Mouse (Mus musculus) MEL (cell line): ENCODE results near the gene Olfr881. TPM values are rescaled to one million over a fixed set of nuclear protein-coding genes. Genes with fewer than 3 reads are reported as not detected.

ENCODE experiments used
- DNase-seq: peaks from one replicate; pipeline ENCODE4 v3.0.0; 2011; ENCODE audit warnings: low read depth, low spot score
- H3K27ac ChIP-seq: 2 replicates; pipeline ENCODE4 v1.5.1; 2012; ENCODE audit warnings: low read depth, mild to moderate bottlenecking, control low read depth, low read length, moderate library complexity; ENCODE audit not compliant: control insufficient read depth
- H3K27me3 ChIP-seq, 2 experiments: fragments of 150-350 bp in 1 of 2; sonication (generic) in 1 of 2; 2 replicates each; pipeline ENCODE4 v1.6.1; 2012; ENCODE audit warnings: low read length in 2 of 2, mild to moderate bottlenecking in 2 of 2, improper control_type of control experiment in 1 of 2, moderate library complexity in 1 of 2; ENCODE audit not compliant: insufficient read depth in 2 of 2, control insufficient read depth in 1 of 2
- H3K36me3 ChIP-seq, 2 experiments: 2 replicates each; pipeline ENCODE4 v1.6.1; 2012 to 2014; ENCODE audit warnings: low read length in 2 of 2, improper control_type of control experiment in 1 of 2, inconsistent platforms in 1 of 2, mild to moderate bottlenecking in 1 of 2; ENCODE audit not compliant: insufficient read depth in 2 of 2, control insufficient read depth in 1 of 2
- H3K4me1 ChIP-seq, 2 experiments: fragments of 150-350 bp in 1 of 2; sonication (generic) in 1 of 2; 2 replicates each; pipeline ENCODE4 v1.6.1; 2012; ENCODE audit warnings: low read length in 2 of 2, improper control_type of control experiment in 1 of 2, mild to moderate bottlenecking in 1 of 2; ENCODE audit not compliant: insufficient read depth in 2 of 2, control insufficient read depth in 1 of 2
- H3K4me3 ChIP-seq, 2 experiments: fragments of 150-350 bp in 1 of 2; sonication (generic) in 1 of 2; 2 replicates each; pipeline ENCODE4 v1.5.1; 2012; ENCODE audit warnings: low read depth in 2 of 2, low read length in 2 of 2, mild to moderate bottlenecking in 2 of 2, moderate library complexity in 2 of 2, control low read depth in 1 of 2, improper control_type of control experiment in 1 of 2; ENCODE audit not compliant: control insufficient read depth in 1 of 2, insufficient read depth in 1 of 2
- H3K79me2 ChIP-seq: 2 replicates; pipeline ENCODE4 v1.6.1; 2012; ENCODE audit warnings: mild to moderate bottlenecking, low read length, moderate library complexity; ENCODE audit not compliant: control insufficient read depth, poor library complexity, insufficient read depth
- H3K9ac ChIP-seq: 2 replicates; pipeline ENCODE4 v1.6.1; 2012; ENCODE audit warnings: low read depth, mild to moderate bottlenecking, control low read depth, low read length, moderate library complexity; ENCODE audit not compliant: control insufficient read depth, poor library complexity, severe bottlenecking
- H3K9me3 ChIP-seq: fragments of 150-350 bp; sonication (generic); replicated peaks from 2 replicates; pipeline ENCODE4 v1.6.1; 2012; ENCODE audit warnings: mild to moderate bottlenecking, low read length, improper control_type of control experiment, moderate library complexity; ENCODE audit not compliant: insufficient read depth
- CHD2 ChIP-seq: IDR thresholded peaks from 2 replicates; pipeline ENCODE4 v1.6.1; 2011; ENCODE audit warnings: low read length, improper control_type of control experiment
- CTCF ChIP-seq, 3 experiments: IDR thresholded peaks in 2 of 3; conservative IDR thresholded peaks in 1 of 3; 2 replicates each; pipeline ENCODE4 v1.5.1; 2011 to 2012; ENCODE audit warnings: low read length in 3 of 3, low read depth in 2 of 3, mild to moderate bottlenecking in 2 of 3, improper control_type of control experiment in 1 of 3, inconsistent platforms in 1 of 3, mixed read lengths in 1 of 3, moderate library complexity in 1 of 3; ENCODE audit not compliant: control insufficient read depth in 1 of 3, insufficient read depth in 1 of 3, poor library complexity in 1 of 3, severe bottlenecking in 1 of 3
- ETS1 ChIP-seq: IDR thresholded peaks from 2 replicates; pipeline ENCODE4 v1.6.1; 2012; ENCODE audit warnings: low read depth, mild to moderate bottlenecking, inconsistent platforms, low read length, improper control_type of control experiment, moderate library complexity
- GABPA ChIP-seq: IDR thresholded peaks from 2 replicates; pipeline ENCODE4 v1.6.1; 2012; ENCODE audit warnings: low read depth, mild to moderate bottlenecking, inconsistent platforms, low read length, improper control_type of control experiment, moderate library complexity
- GATA1 ChIP-seq: IDR thresholded peaks from 2 replicates; pipeline ENCODE4 v1.6.1; 2011; ENCODE audit warnings: low read depth, low read length, improper control_type of control experiment
- HCFC1 ChIP-seq: IDR thresholded peaks from 2 replicates; pipeline ENCODE4 v1.6.1; 2012; ENCODE audit warnings: low read depth, mild to moderate bottlenecking, inconsistent platforms, low read length, improper control_type of control experiment, moderate library complexity
- MAZ ChIP-seq: IDR thresholded peaks from 2 replicates; pipeline ENCODE4 v1.6.1; 2012; ENCODE audit warnings: low read depth, mild to moderate bottlenecking, inconsistent platforms, low read length, improper control_type of control experiment
- MYB ChIP-seq: IDR thresholded peaks from 2 replicates; pipeline ENCODE4 v1.6.1; 2011; ENCODE audit warnings: mild to moderate bottlenecking, low read depth, low read length, improper control_type of control experiment
- NRF1 ChIP-seq: IDR thresholded peaks from 2 replicates; pipeline ENCODE4 v1.6.1; 2014; ENCODE audit warnings: low read depth, mild to moderate bottlenecking, inconsistent platforms, low read length, improper control_type of control experiment, moderate library complexity; ENCODE audit not compliant: poor library complexity, insufficient read depth, severe bottlenecking
- POLR2A ChIP-seq, 2 experiments: IDR thresholded peaks; 2 replicates each; pipeline ENCODE4 v1.6.1; 2011 to 2012; ENCODE audit warnings: low read length in 2 of 2, mild to moderate bottlenecking in 2 of 2, control low read depth in 1 of 2, improper control_type of control experiment in 1 of 2, low read depth in 1 of 2, moderate library complexity in 1 of 2; ENCODE audit not compliant: control insufficient read depth in 1 of 2, insufficient read depth in 1 of 2, poor library complexity in 1 of 2
- POLR2AphosphoS2 ChIP-seq: IDR thresholded peaks from 2 replicates; pipeline ENCODE4 v1.6.1; 2011; ENCODE audit warnings: low read length, improper control_type of control experiment
- POLR2AphosphoS5 ChIP-seq: IDR thresholded peaks from 2 replicates; pipeline ENCODE4 v1.6.1; 2012; ENCODE audit warnings: low read depth, borderline replicate concordance, mild to moderate bottlenecking, inconsistent platforms, low read length, moderate library complexity, mixed read lengths
- RAD21 ChIP-seq: IDR thresholded peaks from 2 replicates; pipeline ENCODE4 v1.6.1; 2011; ENCODE audit warnings: mild to moderate bottlenecking, low read depth, low read length, improper control_type of control experiment
- SMC3 ChIP-seq: IDR thresholded peaks from 2 replicates; pipeline ENCODE4 v1.6.1; 2011; ENCODE audit warnings: low read depth, low read length, improper control_type of control experiment
- TAL1 ChIP-seq: IDR thresholded peaks from 2 replicates; pipeline ENCODE4 v1.6.1; 2012; ENCODE audit warnings: mild to moderate bottlenecking, inconsistent platforms, low read length, moderate library complexity, mixed read lengths
- TBP ChIP-seq: IDR thresholded peaks from 2 replicates; pipeline ENCODE4 v1.8.0; 2011; ENCODE audit warnings: low read depth, low read length, improper control_type of control experiment
- USF2 ChIP-seq, 2 experiments: IDR thresholded peaks; 2 replicates each; pipeline ENCODE4 v1.6.1; 2011 to 2012; ENCODE audit warnings: improper control_type of control experiment in 2 of 2, low read length in 2 of 2, borderline replicate concordance in 1 of 2, inconsistent platforms in 1 of 2, low read depth in 1 of 2, mild to moderate bottlenecking in 1 of 2; ENCODE audit not compliant: insufficient read depth in 1 of 2
- polyA plus RNA-seq, 2 experiments: library from polyadenylated mRNA; stranded (reverse) in 1 of 2; unstranded in 1 of 2; fragments of >175 nt in 1 of 2; fragments of >200 nt in 1 of 2; gene quantifications; 2 replicates each; pipeline versions ENCODE4 v1.2.1 to v1.2.4; 2012; ENCODE audit warnings: low replicate concordance in 2 of 2, low read depth in 1 of 2; ENCODE audit not compliant: insufficient read length in 2 of 2, insufficient read depth in 1 of 2, missing spikeins in 1 of 2
- total RNA-seq: library from RNA; depleted of rRNA; stranded (reverse); fragments of 300-350 nt; gene quantifications from 2 replicates; pipeline ENCODE4 v1.2.3, GENCODE M21; 2012; rRNA removed

Olfr881 gene
- total RNA-seq (not detected in 2 replicates), polyA plus RNA-seq (not detected)

GRCm38 (mm10) chr9:37991525-37991924 lies at the start of gene Olfr881:
Olfr881 (plus strand) TSS chr9:37991825.
- no peaks in the 10 kb centered on the region for H3K79me2 ChIP-seq
- no peaks in the 10 kb centered on the region for H3K4me1 ChIP-seq
- H3K4me3 ChIP-seq = no peak within 1 kb of the TSS
- TF ChIP-seq POLR2AphosphoS5 (no peak), ETS1 (no peak), USF2 (IDR thresholded peaks at IDR 0.05; ENCODE audit: borderline replicate concordance in 1 of 2, insufficient read depth in 1 of 2, low read depth in 1 of 2, low read length in 2 of 2) (no peak), POLR2AphosphoS2 (no peak), HCFC1 (no peak), NRF1 (no peak), TAL1 (no peak), GABPA (no peak), MYB (no peak), TBP (no peak), CHD2 (no peak)
- TF ChIP-seq, all 39 proteins: peak for 0
- Histone ChIP-seq H3K9ac (no peak within 1 kb of the TSS), H3K9me3 (no peaks in the 10 kb centered on the region), H3K36me3 (no peaks in the 10 kb centered on the region), H3K27ac (no peak within 1 kb of the TSS), H3K27me3 (no peaks in the 10 kb centered on the region)
- no peak for DNase-seq

- no peaks in the 10 kb centered on the region for H3K79me2 ChIP-seq
- peak; percentile 7 for DNase-seq
- H3K4me1 ChIP-seq = peaks cover 0 to 2% of the 10 kb centered on the region in 2 experiments; a peak in 1 of 4 replicates
- TF ChIP-seq GABPA = no peak
- TF ChIP-seq CHD2 = no peak
- no peak for TF ChIP-seq GATA1
- no peak for TF ChIP-seq MAZ
- TF ChIP-seq SMC3 = peak; percentile 25; the same call in 1 of the 2 replicates
- TF ChIP-seq RAD21 = peak; percentile 45
- TF ChIP-seq CTCF (IDR thresholded peaks at IDR 0.05 in 2 of 3, conservative IDR thresholded peaks at IDR 0.05 in 1 of 3; ENCODE audit: control insufficient read depth in 1 of 3, insufficient read depth in 1 of 3, low read depth in 2 of 3, low read length in 3 of 3, poor library complexity in 1 of 3, severe bottlenecking in 1 of 3) = peak in 1 of 3 experiments; percentile 28; a peak in 2 of 6 replicates
- TF ChIP-seq POLR2A (IDR thresholded peaks at IDR 0.05; ENCODE audit: control insufficient read depth in 1 of 2, insufficient read depth in 1 of 2, low read depth in 1 of 2, low read length in 2 of 2, poor library complexity in 1 of 2) = no peak
- H3K4me3 ChIP-seq = no peak overlapping the region
- H3K36me3 ChIP-seq = no peaks in the 10 kb centered on the region
- H3K27ac ChIP-seq = no peak overlapping the region
- H3K27me3 ChIP-seq = no peaks in the 10 kb centered on the region
- no peaks in the 10 kb centered on the region for H3K9me3 ChIP-seq
- no peak overlapping the region for H3K9ac ChIP-seq
These were observed 7.1 kb downstream of the Olfr881 start for GRCm38 (mm10) chr9:37998581-37999204.
